Mouse (Mus musculus): ENCODE data around the gene Smim27. TPM values are rescaled to one million over a fixed set of nuclear protein-coding genes. Genes with fewer than 3 reads are reported as not detected.
A peak's percentile ranks its signal among the peaks of the same experiment; 100 is the strongest.
"Not testable (repeated sequence)": the region's sequence is repeated elsewhere in the genome, so short reads cannot be mapped to it uniquely, and the experiment has no call there.

Smim27 gene
- total RNA-seq, 2 experiments from 2014 or later = 10.3 to 11.8 TPM

- Histone ChIP-seq H3K4me3 (peak overlapping the region; percentile 58), H3K27ac (peak overlapping the region; percentile 91)
- intact Hi-C loops (cut with DNase I) = loop anchor here (2.0 kb wide), 1 partner anchor 126 kb away; the partner anchor contains the start of gene Aco1
- TF ChIP-seq CTCF (IDR thresholded peaks at IDR 0.05) = peak; percentile 46
- peak; percentile 91 to 92 for DNase-seq (ENCODE audit: extremely low spot score in 1 of 2, low spot score in 2 of 2)
Measured at GRCm38 (mm10) chr4:40268204-40268813, 1.1 kb upstream of the Smim27 start.

GRCm38 (mm10) chr4:40268835-40269234, 544 bp upstream of the Smim27 start:
- DNase-seq (ENCODE audit: extremely low spot score in 1 of 2, low spot score in 2 of 2) = no peak
- no peak for TF ChIP-seq CTCF (IDR thresholded peaks at IDR 0.05)
- intact Hi-C loops (cut with DNase I) = loop anchor here (1.0 to 2.0 kb wide), 2 partner anchors 10 to 126 kb away; partner anchors contain the start of genes Aco1 and Ndufb6
- Histone ChIP-seq H3K27ac (peak overlapping the region; percentile 91), H3K4me3 (peak overlapping the region; percentile 58)

GRCm38 (mm10) chr4:40278880-40279275, 9.5 kb downstream of the Smim27 start:
- no peak for TF ChIP-seq CTCF (IDR thresholded peaks at IDR 0.05)
- peak overlapping the region; percentile 90 for H3K27ac ChIP-seq
- DNase-seq (ENCODE audit: extremely low spot score in 1 of 2, low spot score in 2 of 2) = no peak
- intact Hi-C loops (cut with DNase I) = loop anchor here (1.0 to 10.0 kb wide), 3 partner anchors 10 to 666 kb away; partner anchors contain the start of genes Bag1, Chmp5, Smim27 and Topors
- peak overlapping the region; percentile 99 for H3K4me3 ChIP-seq

DNA sequence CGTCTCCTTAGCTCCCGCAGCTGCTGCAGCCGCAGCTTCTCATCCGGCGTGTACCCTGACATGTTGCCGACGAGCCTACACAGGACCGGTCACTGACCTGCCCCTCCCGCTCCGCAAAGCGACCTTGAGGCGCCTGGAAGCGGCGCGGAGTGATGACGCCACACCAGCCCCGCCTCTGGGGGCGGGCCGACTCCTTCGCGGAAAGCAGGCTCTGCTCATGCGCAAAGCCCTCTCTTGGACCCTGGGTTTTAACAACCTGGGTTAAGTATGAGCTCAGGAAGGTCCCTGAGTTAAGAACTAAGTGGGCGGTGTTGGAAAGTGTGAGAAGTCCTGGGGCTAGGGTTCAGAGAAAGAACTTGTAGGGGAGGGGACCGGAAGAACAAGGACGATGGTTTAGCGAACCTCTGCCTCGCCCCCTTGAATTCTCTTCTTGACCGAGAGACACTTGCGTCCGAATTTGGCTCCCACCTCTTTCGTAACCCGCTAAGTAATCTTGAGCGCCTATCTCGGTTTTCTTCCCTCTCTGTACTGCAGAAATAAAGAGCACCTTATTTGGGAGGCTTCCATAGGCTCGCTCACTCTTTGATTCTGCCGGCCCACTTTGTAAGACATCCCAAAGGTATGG, 10.0 kb downstream of the Smim27 start, which contains the start of gene Ndufb6:
Ndufb6 (minus strand) TSS at position 146 of the 625 bp plus-strand sequence.
- intact Hi-C loops (cut with DNase I) = loop anchor here (1.0 to 10.0 kb wide), 3 partner anchors 10 to 665 kb away; partner anchors contain the start of genes Bag1, Chmp5, Smim27 and Topors
- peak; percentile 94 to 95 for DNase-seq (ENCODE audit: extremely low spot score in 1 of 2, low spot score in 2 of 2)

DNA sequence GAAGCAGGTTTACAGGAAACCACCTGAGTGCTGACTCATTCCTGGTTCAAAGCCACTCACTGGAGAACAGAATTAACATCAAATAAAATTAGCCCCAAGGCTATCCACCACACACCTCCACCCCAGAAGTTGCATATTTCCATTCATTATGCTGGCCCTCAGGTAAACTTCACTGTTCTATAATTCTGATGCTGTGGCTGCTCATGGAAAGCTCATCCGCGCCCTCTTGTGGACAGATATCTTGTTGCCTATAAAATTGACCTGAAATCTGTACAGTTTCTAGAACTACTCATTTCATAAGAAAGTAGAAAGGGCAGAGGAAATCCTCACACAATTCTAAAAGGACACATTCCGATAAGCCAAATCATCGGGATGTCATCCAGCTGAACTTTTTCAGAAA, 16.2 kb downstream of the Smim27 start:
- DNase-seq (ENCODE audit: extremely low spot score in 1 of 2, low spot score in 2 of 2) = peak; percentile 71 to 75
- intact Hi-C loops (cut with DNase I) = loop anchor here (2.0 to 5.0 kb wide), 2 partner anchors 103 to 397 kb away; no protein-coding TSS in a partner anchor
- no peak overlapping the region for H3K27ac ChIP-seq
- peak; percentile 90 for TF ChIP-seq CTCF (IDR thresholded peaks at IDR 0.05)
- H3K4me3 ChIP-seq = no peak overlapping the region

More for the DNA sequence above, 10.0 kb downstream of the Smim27 start, which contains the start of gene Ndufb6:
- Histone ChIP-seq H3K4me3 (peak within 1 kb of the TSS; percentile 99), H3K27ac (peak within 1 kb of the TSS; percentile 90)
- no peak for TF ChIP-seq CTCF (IDR thresholded peaks at IDR 0.05)

DNA sequence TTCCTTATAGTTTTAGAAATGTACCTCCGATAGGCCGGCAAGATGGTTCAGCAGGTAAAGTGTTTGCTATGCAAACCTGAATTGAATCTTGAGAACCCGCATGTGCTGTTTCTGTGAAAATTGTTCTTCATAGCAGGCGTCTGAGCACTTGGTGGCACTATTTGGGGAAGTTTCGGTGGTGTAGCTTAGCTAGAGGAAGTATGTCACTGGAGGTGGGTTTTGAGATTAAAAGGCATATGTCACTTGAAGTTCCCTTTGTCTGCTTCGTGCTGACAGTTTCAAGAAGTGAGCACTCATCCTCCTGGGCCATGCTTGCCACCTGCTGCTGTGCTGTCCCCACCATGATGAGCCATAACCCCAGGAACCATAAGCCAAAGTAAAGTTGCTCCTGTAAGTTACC, 18.0 kb downstream of the Smim27 start:
- TF ChIP-seq CTCF (IDR thresholded peaks at IDR 0.05) = no peak
- intact Hi-C loops (cut with DNase I) = loop anchor here (2.0 to 5.0 kb wide), 2 partner anchors 153 to 395 kb away; no protein-coding TSS in a partner anchor

GRCm38 (mm10) chr4:40289046-40289445, 19.7 kb downstream of the Smim27 start:
- Histone ChIP-seq H3K4me3 (no peak overlapping the region), H3K27ac (no peak overlapping the region)
- intact Hi-C loops (cut with DNase I) = loop anchor here (5.0 kb wide), 1 partner anchor 393 kb away; no protein-coding TSS in a partner anchor
- no peak for DNase-seq (ENCODE audit: extremely low spot score in 1 of 2, low spot score in 2 of 2)
- TF ChIP-seq CTCF (IDR thresholded peaks at IDR 0.05) = no peak

More for the DNA sequence above, 18.0 kb downstream of the Smim27 start:
- Histone ChIP-seq H3K4me3 (no peak overlapping the region), H3K27ac (no peak overlapping the region)
- no peak for DNase-seq (ENCODE audit: extremely low spot score in 1 of 2, low spot score in 2 of 2)

GRCm38 (mm10) chr4:40291511-40291910, 22.1 kb downstream of the Smim27 start:
- H3K4me3 ChIP-seq; H3K27ac ChIP-seq; intact Hi-C loops (cut with DNase I); DNase-seq (ENCODE audit: extremely low spot score in 1 of 2, low spot score in 2 of 2): not testable (repeated sequence)

GRCm38 (mm10) chr4:40299169-40299568, 29.8 kb downstream of the Smim27 start:
- H3K4me3 ChIP-seq = no peak overlapping the region
- no peak overlapping the region for H3K27ac ChIP-seq
- DNase-seq (ENCODE audit: extremely low spot score in 1 of 2, low spot score in 2 of 2) = no peak
- intact Hi-C loops (cut with DNase I) = no loop called here
- TF ChIP-seq CTCF (IDR thresholded peaks at IDR 0.05) = no peak

GRCm38 (mm10) chr4:40301076-40301789, 31.9 kb downstream of the Smim27 start:
- TF ChIP-seq CTCF (IDR thresholded peaks at IDR 0.05) = peak; percentile 96
- intact Hi-C loops (cut with DNase I) = loop anchor here (1.0 to 5.0 kb wide), 5 partner anchors 61 to 381 kb away; no protein-coding TSS in a partner anchor
- Histone ChIP-seq H3K27ac (no peak overlapping the region), H3K4me3 (0 out of 2 replicates have a peak overlapping the region, but pooled peaks have one; percentile 16)
- peak; percentile 79 to 86 for DNase-seq (ENCODE audit: extremely low spot score in 1 of 2, low spot score in 2 of 2)

DNA sequence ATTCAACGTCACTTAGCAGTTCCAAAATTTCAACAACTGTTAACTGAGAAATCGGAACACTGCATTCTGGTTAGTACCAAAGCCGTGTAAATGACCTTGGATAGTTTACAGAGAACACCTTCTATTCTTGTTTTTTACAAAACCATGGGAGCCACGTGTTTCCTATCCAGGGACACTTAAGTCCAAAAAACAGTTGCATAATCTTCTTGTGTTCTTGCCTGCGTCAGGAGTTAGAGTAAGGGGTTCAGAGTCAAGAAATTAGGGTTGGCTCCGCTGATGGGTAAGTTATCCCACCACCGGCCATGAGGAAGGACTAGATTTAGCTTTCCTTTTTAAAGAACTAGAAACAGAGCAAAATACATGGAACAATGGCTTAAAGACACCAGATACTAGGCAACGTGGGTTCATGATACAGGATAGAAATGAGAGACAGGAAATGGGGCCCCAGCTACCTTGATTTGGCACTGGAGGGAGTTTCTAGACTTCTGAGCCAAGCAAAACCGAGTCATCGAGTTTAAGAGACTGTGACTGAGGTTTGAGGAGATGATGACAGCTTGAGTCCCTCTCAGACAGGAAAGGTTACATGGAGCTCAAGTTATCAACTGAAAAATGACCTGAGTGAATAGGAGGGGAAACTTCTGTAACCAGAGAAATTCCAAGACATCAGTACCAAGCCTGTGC, 33.2 kb downstream of the Smim27 start:
- DNase-seq (ENCODE audit: extremely low spot score in 1 of 2, low spot score in 2 of 2) = no peak
- H3K4me3 ChIP-seq = no peak overlapping the region
- intact Hi-C loops (cut with DNase I) = loop anchor here (5.0 kb wide), 3 partner anchors 60 to 245 kb away; no protein-coding TSS in a partner anchor
- TF ChIP-seq CTCF (IDR thresholded peaks at IDR 0.05) = no peak
- H3K27ac ChIP-seq = no peak overlapping the region
